Mouse (Mus musculus): ENCODE data around the gene Hist1h2ab.

GRCm38 (mm10) chr13:23702220-23702619, 48.7 kb upstream of the Hist1h2ab start:
- TF ChIP-seq POLR2A (IDR thresholded peaks at IDR 0.05; ENCODE audit: low read depth, low read length), result no peak
- TF ChIP-seq CTCF (IDR thresholded peaks at IDR 0.05; ENCODE audit: extremely low read depth, insufficient read depth, insufficient read length, insufficient replicate concordance), result no peak
